Mouse (Mus musculus) testis, adult 2 months (tissue): ENCODE data around the gene Lcor.

ENCODE experiments used
- CTCF ChIP-seq: fragments of 200-500 bp; IDR thresholded peaks from 2 replicates; pipeline ENCODE4 v1.5.1; 2012; ENCODE audit warnings: low read depth, mild to moderate bottlenecking, inconsistent platforms, low read length, moderate library complexity; ENCODE audit not compliant: control insufficient read depth, insufficient read depth, insufficient replicate concordance
- POLR2A ChIP-seq: fragments of 200-500 bp; IDR thresholded peaks from 2 replicates; pipeline ENCODE4 v1.6.1; 2012; ENCODE audit warnings: low read depth, mild to moderate bottlenecking, inconsistent platforms, low read length, moderate library complexity; ENCODE audit not compliant: control insufficient read depth

DNA sequence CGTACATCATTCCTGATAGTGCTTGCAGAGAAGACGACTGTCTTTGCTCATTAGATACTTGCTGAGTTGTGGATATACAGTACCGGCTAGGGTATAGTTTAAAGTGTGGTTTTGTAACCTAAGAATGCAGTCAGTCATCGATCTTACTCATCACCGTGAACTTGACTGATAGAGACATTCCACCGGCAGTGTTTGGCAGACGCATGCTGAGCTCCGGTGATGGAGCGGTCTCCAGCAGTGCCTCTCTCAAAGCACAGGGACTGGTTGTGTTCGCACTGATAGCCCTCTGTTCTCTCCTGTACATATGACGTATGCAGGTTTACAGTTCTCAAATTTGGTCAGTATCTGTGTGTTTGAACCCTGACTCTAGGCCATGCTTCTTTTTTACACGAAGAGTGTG lies 109.4 kb downstream of the Lcor start:
- TF ChIP-seq POLR2A, result no peak
- no peak for TF ChIP-seq CTCF
